Mouse (Mus musculus): ENCODE results near the gene C87436.

The C87436 gene

DNA sequence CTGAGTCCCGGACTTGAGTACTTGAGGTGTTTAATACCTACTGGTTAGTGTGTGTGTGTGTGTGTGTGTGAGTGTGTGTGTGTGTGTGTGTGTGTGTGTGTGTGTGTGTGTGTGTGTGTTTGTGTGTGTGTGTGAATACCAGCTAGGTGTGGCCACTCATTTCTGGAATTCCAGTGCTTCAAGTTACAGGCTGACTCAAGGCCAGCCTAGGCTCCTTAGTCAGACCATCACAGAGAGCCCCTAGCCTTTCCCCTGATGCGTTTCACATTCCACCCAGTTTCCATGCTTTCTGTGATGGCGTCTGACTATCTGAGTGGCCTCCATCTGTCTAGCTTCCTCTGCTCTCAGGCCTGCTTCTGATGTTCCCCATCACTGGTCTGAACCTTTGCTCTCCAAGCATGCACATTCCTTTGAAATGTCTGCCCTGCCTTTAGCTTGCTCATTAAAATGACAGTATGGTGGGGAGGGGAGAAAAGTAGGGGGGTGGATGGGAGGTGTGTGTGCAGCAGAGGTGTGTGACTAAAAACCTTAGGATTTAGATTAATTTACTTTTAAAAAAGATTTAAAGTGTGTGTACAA is 81.7 kb downstream of the C87436 start:
- DNase-seq = no peak

- DNase-seq = no peak
Measured at GRCm38 (mm10) chr6:86522001-86522911, 84.1 kb downstream of the C87436 start.

Data from heart, adult 11 months (tissue).